Mouse (Mus musculus): Measurements from ENCODE around the gene Cnnm1. TPM values are rescaled to one million over a fixed set of nuclear protein-coding genes. Genes with fewer than 3 reads are reported as not detected.

Cnnm1 gene
- polyA plus RNA-seq, 1 experiment from 2014 or later = 0.05 TPM

DNA sequence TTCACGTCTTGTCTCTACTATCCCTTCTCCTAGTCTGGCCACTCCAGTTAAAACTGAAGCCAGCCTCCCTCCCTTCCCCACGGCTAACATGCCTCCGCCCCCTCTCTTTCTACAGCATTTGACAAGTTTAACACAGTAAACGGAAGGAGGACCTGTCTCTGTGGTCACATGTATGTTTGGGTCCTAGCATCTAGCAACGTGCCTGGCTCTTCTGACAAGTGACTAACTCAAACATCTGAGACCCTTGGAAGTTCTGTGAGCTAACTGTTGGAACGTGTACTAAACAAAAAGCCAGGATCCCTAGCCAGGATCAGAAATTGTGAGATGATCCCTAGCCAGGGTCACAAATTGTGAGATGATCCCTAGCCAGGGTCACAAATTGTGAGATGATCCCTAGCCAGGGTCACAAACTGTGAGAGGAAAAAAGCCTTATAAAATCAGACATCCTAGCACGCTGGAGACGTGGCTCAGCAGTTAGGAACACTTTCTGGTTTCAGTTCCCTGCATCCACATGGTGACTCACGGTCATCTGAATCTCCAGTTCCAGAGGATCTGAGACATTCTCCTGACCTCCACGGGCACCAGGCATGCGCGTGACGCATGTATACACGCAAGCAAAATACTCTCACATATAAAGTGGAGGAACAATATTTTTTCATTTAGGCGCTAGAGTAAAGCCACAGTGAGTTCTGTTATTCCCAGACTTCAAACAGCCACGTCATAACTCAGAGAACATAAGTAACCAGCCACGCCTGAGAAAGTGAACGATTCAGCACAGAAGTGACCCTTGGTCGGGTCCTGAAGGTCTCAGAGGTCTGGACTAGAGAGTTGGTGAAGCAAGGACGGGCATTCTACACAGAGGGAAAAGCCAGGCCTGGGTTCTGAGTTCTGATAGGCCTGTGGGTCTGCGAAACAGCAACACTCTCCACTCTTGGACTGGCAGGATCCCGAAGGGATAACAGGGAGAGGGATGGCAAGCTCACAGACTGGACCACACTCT, 71.7 kb downstream of the Cnnm1 start:
- Histone ChIP-seq H3K27me3 (no peaks in the 10 kb centered on the region), H3K4me1 (replicated peaks) (peaks cover 12% of the 10 kb centered on the region), H3K27ac (no peak overlapping the region), H3K4me3 (no peak overlapping the region), H3K9ac (no peak overlapping the region), H3K4me2 (no peak overlapping the region), H3K9me3 (replicated peaks) (no peaks in the 10 kb centered on the region), H3K36me3 (peaks cover 60% of the 10 kb centered on the region)
- 79% methylated on average over 22 of the region's 22 CpGs for WGBS
- no peak for ATAC-seq (replicated peaks; ENCODE audit: insufficient number of reproducible peaks, insufficient read depth, low FRiP score, low read depth)

DNA sequence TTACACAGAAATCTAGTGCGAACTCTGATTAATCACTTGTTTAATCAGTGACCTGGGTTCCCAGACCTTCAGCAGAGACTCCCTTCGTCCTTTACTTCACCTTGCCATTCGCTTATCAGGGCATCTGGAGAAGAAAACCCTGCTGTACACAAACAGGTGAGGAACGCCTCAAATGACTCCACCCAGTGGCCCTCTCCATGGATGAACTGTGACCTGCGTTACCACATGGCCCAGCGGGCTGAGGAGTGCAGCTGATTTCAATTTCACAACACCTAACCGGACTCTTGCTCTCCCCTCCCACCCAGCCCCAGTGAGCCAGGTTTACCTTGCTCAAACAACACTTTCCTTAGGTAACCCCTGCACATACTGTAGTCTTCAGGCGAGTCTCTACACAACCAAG, 73.6 kb downstream of the Cnnm1 start:
- H3K36me3 ChIP-seq = peaks cover 49% of the 10 kb centered on the region

DNA sequence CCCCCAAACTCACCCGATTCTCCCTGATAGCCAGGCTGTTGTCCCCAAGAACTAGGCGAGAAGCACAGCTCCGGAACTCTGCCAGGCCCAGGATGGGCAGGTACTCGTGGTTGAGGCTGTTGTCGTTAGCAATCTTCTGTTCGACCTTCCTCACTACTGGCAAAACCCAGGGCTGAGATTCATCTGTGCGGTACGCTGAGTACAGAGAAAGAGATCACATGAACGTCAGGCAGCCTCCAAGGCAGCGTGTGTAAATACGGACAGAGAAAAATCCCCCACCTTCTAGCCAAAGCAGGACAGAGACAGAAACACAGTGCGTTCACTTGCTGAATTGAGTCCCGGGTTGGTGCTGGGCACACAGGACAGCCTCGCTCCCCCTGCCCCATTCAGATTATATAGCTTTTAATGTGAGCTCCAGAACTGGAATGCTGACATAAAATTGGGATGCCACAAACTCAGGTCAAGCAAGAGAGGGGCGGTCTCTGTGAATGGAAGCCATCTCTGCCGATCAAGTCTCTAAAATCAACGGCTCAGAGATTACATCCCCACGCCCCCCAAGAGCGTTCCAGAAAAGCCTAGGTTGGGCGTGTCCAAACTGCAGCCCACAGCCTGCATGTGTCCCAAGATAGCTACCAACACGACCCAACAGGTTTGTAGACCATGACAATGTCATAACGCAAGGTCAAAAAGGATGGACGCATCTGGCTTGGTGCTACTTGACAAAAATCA, 75.6 kb downstream of the Cnnm1 start:
- H3K4me2 ChIP-seq = peak overlapping the region; percentile 5; the same call in 1 of the 2 replicates
- no peak for ATAC-seq (replicated peaks; ENCODE audit: insufficient number of reproducible peaks, insufficient read depth, low FRiP score, low read depth)
- H3K9ac ChIP-seq = no peak overlapping the region
- H3K36me3 ChIP-seq = peaks cover 38% of the 10 kb centered on the region
- no peak overlapping the region for H3K27ac ChIP-seq
- WGBS = 85% methylated on average over 23 of the region's 23 CpGs
- H3K4me3 ChIP-seq = no peak overlapping the region
- no peaks in the 10 kb centered on the region for H3K27me3 ChIP-seq
- H3K9me3 ChIP-seq (replicated peaks) = no peaks in the 10 kb centered on the region
- peaks cover 28% of the 10 kb centered on the region for H3K4me1 ChIP-seq (replicated peaks)

More for the DNA sequence above, 73.6 kb downstream of the Cnnm1 start:
- H3K4me3 ChIP-seq = no peak overlapping the region
- no peak overlapping the region for H3K27ac ChIP-seq
- H3K4me2 ChIP-seq = no peak overlapping the region
- no peak overlapping the region for H3K9ac ChIP-seq
- H3K9me3 ChIP-seq (replicated peaks) = no peaks in the 10 kb centered on the region
- H3K4me1 ChIP-seq (replicated peaks) = peaks cover 12% of the 10 kb centered on the region
- 89% methylated on average over 8 of the region's 8 CpGs for WGBS
- no peak for ATAC-seq (replicated peaks; ENCODE audit: insufficient number of reproducible peaks, insufficient read depth, low FRiP score, low read depth)
- no peaks in the 10 kb centered on the region for H3K27me3 ChIP-seq

DNA sequence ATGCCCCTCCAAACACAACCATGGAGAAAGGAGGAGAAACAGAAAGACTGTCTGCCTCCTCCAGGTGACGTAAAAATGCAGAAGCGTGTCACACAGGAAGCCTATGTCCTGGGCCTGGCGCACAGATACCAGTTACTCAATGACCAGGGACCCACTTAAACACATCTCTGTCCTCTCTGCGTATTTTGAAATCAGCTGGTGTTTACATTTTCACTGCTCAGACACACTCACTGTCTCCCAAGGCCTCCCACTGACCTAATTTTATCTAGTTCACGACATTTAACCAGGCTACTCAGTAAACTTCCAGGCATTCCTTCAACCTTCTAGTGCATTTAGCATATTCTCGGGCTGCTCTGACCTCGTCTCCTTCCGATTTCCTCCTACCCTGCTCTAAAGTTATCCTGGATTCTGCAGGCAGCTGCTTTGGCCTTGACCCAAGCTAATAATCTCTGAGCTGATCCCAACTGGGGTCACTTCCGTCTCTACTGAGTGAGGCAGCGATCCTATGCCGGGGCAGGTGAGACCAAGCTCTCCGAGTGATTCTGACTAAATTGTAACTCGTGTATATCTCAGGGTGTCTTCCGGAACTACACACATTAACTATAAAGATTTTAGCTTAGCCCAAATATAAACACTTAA, 76.3 kb downstream of the Cnnm1 start:
- H3K4me3 ChIP-seq = no peak overlapping the region
- H3K4me1 ChIP-seq (replicated peaks) = peaks cover 33% of the 10 kb centered on the region
- peak overlapping the region; percentile 5; the same call in 1 of the 2 replicates for H3K4me2 ChIP-seq
- no peak for ATAC-seq (replicated peaks; ENCODE audit: insufficient number of reproducible peaks, insufficient read depth, low FRiP score, low read depth)
- H3K27me3 ChIP-seq = no peaks in the 10 kb centered on the region
- no peaks in the 10 kb centered on the region for H3K9me3 ChIP-seq (replicated peaks)
- peak overlapping the region; percentile 0; the same call in 1 of the 2 replicates for H3K27ac ChIP-seq
- WGBS = 59% methylated on average over 14 of the region's 14 CpGs
- no peak overlapping the region for H3K9ac ChIP-seq
- H3K36me3 ChIP-seq = peaks cover 31% of the 10 kb centered on the region

DNA sequence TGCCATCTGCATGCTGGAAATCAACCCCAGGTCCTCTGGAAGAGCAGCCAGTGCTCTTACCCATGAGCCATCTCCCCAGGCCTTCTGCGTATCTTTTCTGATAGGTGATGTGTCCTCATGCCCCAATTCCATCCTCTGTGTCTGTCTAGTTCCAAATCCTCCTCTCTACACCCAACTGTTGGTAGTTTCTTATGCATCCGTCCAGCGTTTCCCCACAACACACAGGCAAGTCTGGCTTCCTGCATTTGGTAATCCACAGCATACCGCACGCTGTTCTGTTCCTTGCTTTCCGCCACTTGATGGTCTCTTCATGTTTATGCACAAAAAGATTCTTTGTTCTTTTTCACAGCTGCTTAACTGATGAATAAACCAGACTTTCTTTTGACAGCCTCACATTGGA, 77.1 kb downstream of the Cnnm1 start:
- H3K4me1 ChIP-seq (replicated peaks) = peaks cover 37% of the 10 kb centered on the region
- no peak overlapping the region for H3K9ac ChIP-seq
- H3K4me3 ChIP-seq = no peak overlapping the region
- no peak overlapping the region for H3K4me2 ChIP-seq
- H3K9me3 ChIP-seq (replicated peaks) = no peaks in the 10 kb centered on the region
- ATAC-seq (replicated peaks; ENCODE audit: insufficient number of reproducible peaks, insufficient read depth, low FRiP score, low read depth) = no peak
- H3K27me3 ChIP-seq = no peaks in the 10 kb centered on the region
- peaks cover 24% of the 10 kb centered on the region for H3K36me3 ChIP-seq
- H3K27ac ChIP-seq = no peak overlapping the region
- 85% methylated on average over 6 of the region's 6 CpGs for WGBS

DNA sequence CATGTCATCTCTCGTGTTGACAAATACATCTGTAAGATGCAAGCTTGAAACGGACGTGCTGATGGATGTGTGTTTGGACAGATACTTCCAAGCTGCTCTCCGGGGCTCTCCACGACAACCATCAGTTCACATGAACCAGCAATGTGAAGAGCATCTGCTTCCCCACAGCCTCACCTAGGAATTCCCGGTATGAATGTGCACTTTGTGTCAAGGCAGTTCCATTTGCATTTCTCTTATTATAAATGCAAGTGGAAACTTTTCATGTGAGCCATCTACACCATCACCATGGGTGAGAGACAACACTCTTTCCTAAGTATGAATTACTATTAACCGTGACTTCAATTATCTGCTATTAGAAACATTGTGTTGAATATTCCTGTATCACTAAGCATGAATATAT, 77.6 kb downstream of the Cnnm1 start:
- no peak for ATAC-seq (replicated peaks; ENCODE audit: insufficient number of reproducible peaks, insufficient read depth, low FRiP score, low read depth)
- Histone ChIP-seq H3K9ac (no peak overlapping the region), H3K27me3 (no peaks in the 10 kb centered on the region), H3K27ac (no peak overlapping the region), H3K9me3 (replicated peaks) (no peaks in the 10 kb centered on the region), H3K4me2 (no peak overlapping the region), H3K4me1 (replicated peaks) (peaks cover 37% of the 10 kb centered on the region), H3K4me3 (no peak overlapping the region), H3K36me3 (peaks cover 20% of the 10 kb centered on the region)
- 74% methylated on average over 7 of the region's 7 CpGs for WGBS

DNA sequence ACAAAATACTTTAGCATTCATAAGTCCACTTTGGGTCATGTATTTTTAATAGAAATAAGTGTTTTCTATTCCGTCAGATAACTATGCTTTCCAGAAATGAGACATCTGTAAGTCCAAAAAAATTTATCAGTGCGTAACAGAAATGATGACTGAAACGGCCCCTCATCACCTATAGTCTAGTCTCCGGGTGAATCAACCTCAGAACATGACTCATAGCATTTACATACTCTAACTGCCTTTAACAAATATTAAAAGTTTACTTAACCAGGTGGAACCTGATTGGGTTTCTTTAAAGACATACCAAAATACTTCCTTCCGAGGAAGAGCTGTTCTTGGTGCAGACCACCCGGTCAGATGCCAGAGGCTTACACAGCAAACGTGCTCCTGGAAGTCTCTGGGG, 78.0 kb downstream of the Cnnm1 start:
- Histone ChIP-seq H3K4me2 (no peak overlapping the region), H3K9ac (no peak overlapping the region), H3K27ac (no peak overlapping the region), H3K4me3 (no peak overlapping the region), H3K36me3 (peaks cover 20% of the 10 kb centered on the region), H3K27me3 (no peaks in the 10 kb centered on the region), H3K9me3 (replicated peaks) (no peaks in the 10 kb centered on the region), H3K4me1 (replicated peaks) (peaks cover 37% of the 10 kb centered on the region)
- ATAC-seq (replicated peaks; ENCODE audit: insufficient number of reproducible peaks, insufficient read depth, low FRiP score, low read depth) = no peak
- WGBS = 78% methylated on average over 7 of the region's 7 CpGs

DNA sequence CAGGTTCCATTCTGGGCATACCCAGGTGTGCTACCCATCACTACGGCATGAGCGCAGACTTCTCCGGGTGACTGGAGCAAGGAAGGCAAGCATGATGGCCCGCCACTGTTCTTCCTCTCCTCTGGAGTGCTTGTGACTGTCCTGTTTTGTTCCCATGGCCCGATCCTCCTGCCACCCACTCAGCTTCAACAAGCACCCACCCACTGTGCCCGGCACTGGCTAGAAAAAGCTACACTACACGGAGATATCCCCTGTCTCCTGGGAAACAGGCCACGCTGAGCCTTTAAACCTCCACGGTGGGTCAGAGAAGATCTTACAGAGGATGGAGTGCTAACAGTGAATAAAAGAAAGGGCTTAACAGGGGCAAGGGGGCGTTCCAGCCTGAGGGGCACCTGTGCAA, 79.0 kb downstream of the Cnnm1 start:
- Histone ChIP-seq H3K27ac (no peak overlapping the region), H3K4me1 (replicated peaks) (peaks cover 43% of the 10 kb centered on the region), H3K36me3 (peaks cover 19% of the 10 kb centered on the region), H3K4me2 (no peak overlapping the region), H3K9me3 (replicated peaks) (no peaks in the 10 kb centered on the region), H3K4me3 (no peak overlapping the region), H3K27me3 (no peaks in the 10 kb centered on the region), H3K9ac (no peak overlapping the region)
- ATAC-seq (replicated peaks; ENCODE audit: insufficient number of reproducible peaks, insufficient read depth, low FRiP score, low read depth) = no peak
- WGBS = 83% methylated on average over 10 of the region's 10 CpGs

DNA sequence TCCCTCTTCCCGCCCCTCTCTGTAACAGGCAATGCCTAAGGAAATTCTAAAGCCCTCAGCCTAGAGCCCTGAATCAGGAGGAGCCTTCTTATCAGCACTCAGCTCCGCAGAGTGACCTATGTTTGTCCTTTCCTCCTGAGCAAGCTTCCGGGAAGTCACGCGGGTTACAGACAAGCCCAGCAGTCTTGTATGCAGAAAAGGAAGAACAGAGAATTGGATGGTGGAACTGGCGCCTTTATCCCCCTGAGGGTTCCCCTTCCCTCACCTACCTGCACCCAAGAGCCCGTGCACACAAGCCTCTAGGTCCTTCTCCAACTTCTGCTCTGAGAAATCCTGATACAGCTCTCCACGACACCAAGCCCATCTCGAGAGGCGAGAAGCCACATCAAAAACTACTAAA, 80.2 kb downstream of the Cnnm1 start:
- peak overlapping the region; percentile 22; the same call in 1 of the 2 replicates for H3K9ac ChIP-seq
- peak overlapping the region; percentile 79 for H3K4me2 ChIP-seq
- peak overlapping the region; percentile 84 for H3K4me3 ChIP-seq
- no peaks in the 10 kb centered on the region for H3K27me3 ChIP-seq
- no peaks in the 10 kb centered on the region for H3K9me3 ChIP-seq (replicated peaks)
- peaks cover 8% of the 10 kb centered on the region for H3K36me3 ChIP-seq
- H3K27ac ChIP-seq = peak overlapping the region; percentile 72
- WGBS = 24% methylated on average over 9 of the region's 10 CpGs
- peaks cover 48% of the 10 kb centered on the region for H3K4me1 ChIP-seq (replicated peaks)
- no peak for ATAC-seq (replicated peaks; ENCODE audit: insufficient number of reproducible peaks, insufficient read depth, low FRiP score, low read depth)

DNA sequence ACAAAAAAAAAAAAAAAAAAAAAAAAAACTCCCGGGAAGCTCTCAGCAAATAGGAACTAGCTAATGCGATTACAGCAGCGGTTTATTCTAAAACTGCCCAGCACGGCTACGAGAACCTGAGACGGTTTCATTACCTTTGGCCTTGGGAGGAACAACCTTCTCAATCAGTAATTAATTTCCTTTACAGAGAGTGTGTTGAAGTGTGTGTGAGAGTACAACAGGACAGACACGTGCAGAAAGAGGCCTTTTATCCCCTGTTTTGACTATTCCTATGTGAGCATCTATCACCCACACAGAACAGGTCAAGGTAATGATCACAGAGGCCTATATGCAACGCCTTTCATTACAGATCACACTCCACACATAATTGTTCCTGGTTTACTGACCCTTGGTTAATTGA, 81.1 kb downstream of the Cnnm1 start:
- Histone ChIP-seq H3K27me3 (no peaks in the 10 kb centered on the region), H3K27ac (0 out of 2 replicates have a peak overlapping the region, but pooled peaks have one; percentile 8), H3K9ac (0 out of 2 replicates have a peak overlapping the region, but pooled peaks have one; percentile 5), H3K9me3 (replicated peaks) (no peaks in the 10 kb centered on the region), H3K4me3 (peak overlapping the region; percentile 84), H3K36me3 (peaks cover 5% of the 10 kb centered on the region), H3K4me2 (peak overlapping the region; percentile 79), H3K4me1 (replicated peaks) (peaks cover 42% of the 10 kb centered on the region)
- WGBS = 50% methylated on average over 8 of the region's 8 CpGs
- no peak for ATAC-seq (replicated peaks; ENCODE audit: insufficient number of reproducible peaks, insufficient read depth, low FRiP score, low read depth)

DNA sequence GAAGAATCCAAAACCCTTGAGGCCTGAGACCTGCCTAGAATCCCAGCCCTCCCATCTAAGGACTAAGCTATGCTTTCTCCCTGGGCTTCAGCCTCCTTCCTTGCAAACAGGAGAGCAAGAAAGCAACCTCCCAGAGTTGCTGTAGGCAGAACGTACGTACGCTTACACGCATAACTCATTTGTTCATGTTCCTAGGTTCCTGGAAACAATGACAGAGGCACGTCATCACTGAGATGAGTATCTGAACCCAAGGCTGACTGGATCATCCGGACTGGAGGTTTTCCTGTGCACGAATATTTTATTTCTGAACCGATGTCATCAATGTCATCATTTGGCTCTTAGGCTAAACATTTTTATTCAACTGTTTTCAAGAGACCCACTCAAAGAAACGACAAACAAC, 81.8 kb downstream of the Cnnm1 start:
- no peak for ATAC-seq (replicated peaks; ENCODE audit: insufficient number of reproducible peaks, insufficient read depth, low FRiP score, low read depth)
- Histone ChIP-seq H3K4me1 (replicated peaks) (peaks cover 41% of the 10 kb centered on the region), H3K9me3 (replicated peaks) (no peaks in the 10 kb centered on the region), H3K9ac (0 out of 2 replicates have a peak overlapping the region, but pooled peaks have one; percentile 5), H3K4me3 (peak overlapping the region; percentile 84), H3K4me2 (peak overlapping the region; percentile 79), H3K27me3 (no peaks in the 10 kb centered on the region), H3K27ac (peak overlapping the region; percentile 8; the same call in 1 of the 2 replicates), H3K36me3 (peaks cover 5% of the 10 kb centered on the region)
- 67% methylated on average over 9 of the region's 9 CpGs for WGBS
